Comparison of ENCODE assay signal across 8 mouse cellular contexts in genomic region chr1:127773198-127773802, GRCm38 (mm10). TPM values are rescaled to one million over a fixed set of nuclear protein-coding genes. Genes with fewer than 3 reads are reported as not detected.
DNase-seq lines count a peak whose midpoint lies in the region; ATAC-seq and TF ChIP-seq lines count a peak whose summit lies in the region.

No protein-coding gene starts in this region.

- peaks cover 41% of the 10 kb centered on the region for H3K79me3 ChIP-seq in C2C12 (ENCODE audit: low read depth)

- DNase-seq in cerebellum, adult 2 months: no peak
- no peak for DNase-seq in cerebellum, adult 9-10 months
- DNase-seq in limb, embryonic 11.5 days (ENCODE audit: low spot score): peak; percentile 22
- DNase-seq in neural tube, embryonic 11.5 days (ENCODE audit: low spot score): no peak
- DNase-seq in Muller cell, postnatal 12 days (ENCODE audit: inconsistent ontology term): no peak
- no peak for DNase-seq in urinary bladder, adult 2 months (ENCODE audit: low spot score)

- peaks cover 18% of the 10 kb centered on the region for H3K36me3 ChIP-seq in C2C12 (ENCODE audit: control insufficient read depth, insufficient read depth)
- H3K36me3 ChIP-seq in limb, embryonic 11.5 days (ENCODE audit: control insufficient read depth, insufficient read depth, low read length): 0 out of 2 replicates have a peak, but pooled peaks cover 3% of the 10 kb centered on the region
- no peaks in the 10 kb centered on the region for H3K36me3 ChIP-seq in neural tube, embryonic 11.5 days (ENCODE audit: control insufficient read depth, insufficient read depth, low read length)

- H3K27ac ChIP-seq in cerebellum, adult 2 months (ENCODE audit: insufficient read depth, low read length): peak overlapping the region; percentile 50; the same call in 1 of the 2 replicates
- H3K27ac ChIP-seq in limb, embryonic 11.5 days (replicated peaks; ENCODE audit: low read depth, low read length): no peak overlapping the region
- 0 out of 2 replicates have a peak overlapping the region, but pooled peaks have one; percentile 29 for H3K27ac ChIP-seq in neural tube, embryonic 11.5 days (ENCODE audit: low read depth, low read length)

- ATAC-seq in erythroid progenitor cell, adult 5-6 weeks (replicated peaks; ENCODE audit: low FRiP score, poor library complexity, severe bottlenecking): peak; percentile 39
- peak; percentile 45 for ATAC-seq in limb, embryonic 11.5 days (ENCODE audit: insufficient number of reproducible peaks, low FRiP score, low TSS enrichment, low read depth)
- peak; percentile 10 for ATAC-seq in neural tube, embryonic 11.5 days (ENCODE audit: insufficient read depth, low FRiP score, low TSS enrichment)

- peak overlapping the region; percentile 67 for H3ac ChIP-seq in C2C12 (ENCODE audit: control insufficient read depth, insufficient read length, low read depth)

- H3K27me3 ChIP-seq in cerebellum, adult 2 months (ENCODE audit: control insufficient read depth, insufficient read depth, low read length): no peaks in the 10 kb centered on the region
- H3K27me3 ChIP-seq in C2C12 (ENCODE audit: control insufficient read depth, insufficient read depth, insufficient read length): no peaks in the 10 kb centered on the region
- H3K27me3 ChIP-seq in limb, embryonic 11.5 days (ENCODE audit: control insufficient read depth, insufficient read depth, low read length): no peaks in the 10 kb centered on the region
- H3K27me3 ChIP-seq in neural tube, embryonic 11.5 days (ENCODE audit: control insufficient read depth, insufficient read depth, low read length): no peaks in the 10 kb centered on the region

- H3K9ac ChIP-seq in limb, embryonic 11.5 days (ENCODE audit: low read length): peak overlapping the region; percentile 95
- H3K9ac ChIP-seq in neural tube, embryonic 11.5 days (ENCODE audit: low read length): peak overlapping the region; percentile 57

- H3K79me2 ChIP-seq in C2C12 (ENCODE audit: control insufficient read depth, insufficient read depth): peaks cover 59% of the 10 kb centered on the region

- TF ChIP-seq CTCF in cerebellum, adult 2 months (IDR thresholded peaks at IDR 0.05; ENCODE audit: borderline replicate concordance, insufficient read depth, low read depth, low read length): no peak
- no peak for TF ChIP-seq CTCF in C2C12 (IDR thresholded peaks at IDR 0.05; ENCODE audit: control insufficient read depth, insufficient read depth, insufficient read length)

- WGBS in cerebellum, adult 2 months: 2% methylated on average over 14 of the region's 14 CpGs
- WGBS in limb, embryonic 11.5 days: 3% methylated on average over 14 of the region's 14 CpGs
- under 1% methylated on average over 14 of the region's 14 CpGs for WGBS in neural tube, embryonic 11.5 days

- no peaks in the 10 kb centered on the region for H3K9me3 ChIP-seq in limb, embryonic 11.5 days (ENCODE audit: control insufficient read depth, low read length)
- H3K9me3 ChIP-seq in neural tube, embryonic 11.5 days (ENCODE audit: control insufficient read depth, low read length): no peaks in the 10 kb centered on the region

- H3K4me3 ChIP-seq in cerebellum, adult 2 months (replicated peaks; ENCODE audit: insufficient read depth, low read depth, low read length): peak overlapping the region; percentile 62
- H3K4me3 ChIP-seq in C2C12 (ENCODE audit: insufficient read depth, poor library complexity, severe bottlenecking): peak overlapping the region; percentile 43
- peak overlapping the region; percentile 79 for H3K4me3 ChIP-seq in limb, embryonic 11.5 days (ENCODE audit: low read depth, low read length)
- peak overlapping the region; percentile 93 for H3K4me3 ChIP-seq in neural tube, embryonic 11.5 days (ENCODE audit: low read depth, low read length)

- peak overlapping the region; percentile 73 for H3K4me2 ChIP-seq in limb, embryonic 11.5 days (ENCODE audit: low read depth, severe bottlenecking)
- peak overlapping the region; percentile 78 for H3K4me2 ChIP-seq in neural tube, embryonic 11.5 days (ENCODE audit: low read depth)

- H3K4me1 ChIP-seq in cerebellum, adult 2 months (ENCODE audit: control insufficient read depth, insufficient read depth, low read length): no peaks in the 10 kb centered on the region; the same call in 1 of the 2 replicates
- no peaks in the 10 kb centered on the region for H3K4me1 ChIP-seq in limb, embryonic 11.5 days (ENCODE audit: control insufficient read depth, insufficient read depth, low read length)
- peaks cover 3% of the 10 kb centered on the region for H3K4me1 ChIP-seq in neural tube, embryonic 11.5 days (ENCODE audit: control insufficient read depth, insufficient read depth, low read length)

- TF ChIP-seq POLR2A in cerebellum, adult 2 months (IDR thresholded peaks at IDR 0.05; ENCODE audit: borderline replicate concordance, insufficient read depth, low read length): no peak

TF ChIP-seq in C2C12, 6 proteins besides CTCF, POLR2A, EP300 and RAD21:
- TF ChIP-seq MYOG (IDR thresholded peaks at IDR 0.05; ENCODE audit: control insufficient read depth, extremely low read depth, insufficient read length) (no peak), FOSL1 (IDR thresholded peaks at IDR 0.05; ENCODE audit: insufficient read depth, low read length, poor library complexity, severe bottlenecking) (no peak), MYOD1 (IDR thresholded peaks at IDR 0.05; ENCODE audit: control insufficient read depth, insufficient read length, low read depth) (no peak), USF1 (IDR thresholded peaks at IDR 0.05; ENCODE audit: low read depth) (no peak), MAX (IDR thresholded peaks at IDR 0.05) (no peak), CEBPB (IDR thresholded peaks at IDR 0.05; ENCODE audit: low read depth) (no peak)
TF ChIP-seq in C2C12: peak in this region for 0.

RNA-seq across cellular contexts. Expression of gene Ccnt2, which starts 0.7 kb away (rescaled TPM):
- 53.9 and 54.9 TPM in 2 replicates for polyA plus RNA-seq in cerebellum, adult 2 months (2012; rRNA removed)
- 6.0 TPM for polyA plus RNA-seq in C2C12 (2012; fragmentation: generic; extraction: Trizol)
- 84.3 and 112 TPM in 2 replicates for total RNA-seq in erythroid progenitor cell, adult 5-6 weeks (2015; ENCODE audit: low replicate concordance)
- total RNA-seq in erythroid progenitor cell, adult 5-6 weeks (2017; ENCODE audit: low replicate concordance): 111 and 112 TPM in 2 replicates
- 90.7 and 95.6 TPM in 2 replicates for polyA plus RNA-seq in limb, embryonic 11.5 days (2014; fragmentation: Nextera tagmentation; extraction: Ambion mirVana)
- 91.0 and 93.1 TPM in 2 replicates for polyA plus RNA-seq in neural tube, embryonic 11.5 days (2014; fragmentation: Nextera tagmentation; extraction: Ambion mirVana)
- 39.7 and 39.8 TPM in 2 replicates for polyA plus RNA-seq in urinary bladder, adult 2 months (2012; rRNA removed)

RNA-seq across cellular contexts. Expression of gene Acmsd, which starts 44.1 kb away (rescaled TPM):
- 0.05 TPM in 1 of 2 replicates, not detected in the other for polyA plus RNA-seq in cerebellum, adult 2 months (2012; rRNA removed)
- not detected for polyA plus RNA-seq in C2C12 (2012; fragmentation: generic; extraction: Trizol)
- total RNA-seq in erythroid progenitor cell, adult 5-6 weeks (2015; ENCODE audit: low replicate concordance): 37.8 and 40.7 TPM in 2 replicates
- total RNA-seq in erythroid progenitor cell, adult 5-6 weeks (2017; ENCODE audit: low replicate concordance): 19.8 and 22.7 TPM in 2 replicates
- 0.28 and 0.29 TPM in 2 replicates for polyA plus RNA-seq in limb, embryonic 11.5 days (2014; fragmentation: Nextera tagmentation; extraction: Ambion mirVana)
- 0.15 and 0.26 TPM in 2 replicates for polyA plus RNA-seq in neural tube, embryonic 11.5 days (2014; fragmentation: Nextera tagmentation; extraction: Ambion mirVana)
- not detected in 2 replicates for polyA plus RNA-seq in urinary bladder, adult 2 months (2012; rRNA removed)

Comparison
In these comparisons a context has a peak if more than half of its experiments do, and no peak if none do; other contexts are left out.
1. H3K4me3 ChIP-seq: peak in every context shown above with its lines; median percentile 93 in neural tube, embryonic 11.5 days; 79 in limb, embryonic 11.5 days; 62 in cerebellum, adult 2 months; 43 in C2C12.